Mouse (Mus musculus): ENCODE data around the gene Zg16. TPM values are rescaled to one million over a fixed set of nuclear protein-coding genes. Genes with fewer than 3 reads are reported as not detected.
"Not testable (repeated sequence)": the region's sequence is repeated elsewhere in the genome, so short reads cannot be mapped to it uniquely, and the experiment has no call there.

The Zg16 gene
- total RNA-seq, 2 experiments from 2014 or later: not detected

GRCm38 (mm10) chr7:127105551-127105950 is 18.4 kb upstream of the Zg16 start:
- no peak for DNase-seq
- intact Hi-C loops (cut with DNase I): loop anchor here (5.0 to 10.0 kb wide), 2 partner anchors 161 to 268 kb away; partner anchors contain the start of gene Asphd1

GRCm38 (mm10) chr7:127104560-127105332 is 17.6 kb upstream of the Zg16 start:
- intact Hi-C loops (cut with DNase I): loop anchor here (5.0 to 10.0 kb wide), 2 partner anchors 160 to 267 kb away; partner anchors contain the start of gene Asphd1
- DNase-seq: peak; percentile 77

- intact Hi-C loops (cut with DNase I): loop anchor here (10.0 kb wide), 1 partner anchor 159 kb away; the partner anchor contains the start of gene Asphd1
- no peak for DNase-seq
These were observed 16.8 kb upstream of the Zg16 start for GRCm38 (mm10) chr7:127103960-127104359.

GRCm38 (mm10) chr7:127102148-127102547 is 15.0 kb upstream of the Zg16 start:
- no peak for DNase-seq
- intact Hi-C loops (cut with DNase I): loop anchor here (10.0 kb wide), 1 partner anchor 157 kb away; the partner anchor contains the start of gene Asphd1

GRCm38 (mm10) chr7:127101451-127102016 is 14.4 kb upstream of the Zg16 start:
- DNase-seq: no peak
- intact Hi-C loops (cut with DNase I): loop anchor here (10.0 kb wide), 1 partner anchor 157 kb away; the partner anchor contains the start of gene Asphd1

GRCm38 (mm10) chr7:127099528-127099927 is 12.4 kb upstream of the Zg16 start:
- no peak for DNase-seq
- intact Hi-C loops (cut with DNase I): no loop called here

GRCm38 (mm10) chr7:127098950-127099349 is 11.8 kb upstream of the Zg16 start:
- DNase-seq: no peak
- intact Hi-C loops (cut with DNase I): no loop called here

- DNase-seq: no peak
- intact Hi-C loops (cut with DNase I): no loop called here
These were observed 11.4 kb upstream of the Zg16 start for GRCm38 (mm10) chr7:127098521-127098920.

- DNase-seq: no peak
- intact Hi-C loops (cut with DNase I): no loop called here
These were observed 9.3 kb upstream of the Zg16 start for GRCm38 (mm10) chr7:127096456-127096855.

- DNase-seq: no peak
- intact Hi-C loops (cut with DNase I): no loop called here
These were observed 6.8 kb upstream of the Zg16 start for GRCm38 (mm10) chr7:127093914-127094313.

GRCm38 (mm10) chr7:127091114-127091896 is 4.2 kb upstream of the Zg16 start, which contains the start of gene AI467606:
Gene AI467606, plus strand, starts transcription at chr7:127091359.
- intact Hi-C loops (cut with DNase I): no loop called here
- DNase-seq: no peak

- DNase-seq: no peak
- intact Hi-C loops (cut with DNase I): no loop called here
These were observed 3.3 kb upstream of the Zg16 start for GRCm38 (mm10) chr7:127090154-127091113.

- DNase-seq: no peak
- intact Hi-C loops (cut with DNase I): no loop called here
These were observed 2.0 kb upstream of the Zg16 start for GRCm38 (mm10) chr7:127088901-127089845.

- intact Hi-C loops (cut with DNase I): no loop called here
These were observed 955 bp upstream of the Zg16 start for GRCm38 (mm10) chr7:127088083-127088482.

GRCm38 (mm10) chr7:127085751-127086150 is 1.4 kb downstream of the Zg16 start:
- DNase-seq; intact Hi-C loops (cut with DNase I): not testable (repeated sequence)

More at GRCm38 (mm10) chr7:127088083-127088482, 955 bp upstream of the Zg16 start:
- no peak for DNase-seq

GRCm38 (mm10) chr7:127084794-127085193 is 2.3 kb downstream of the Zg16 start:
- no peak for DNase-seq
- intact Hi-C loops (cut with DNase I): no loop called here

- no peak for DNase-seq
- intact Hi-C loops (cut with DNase I): no loop called here
These were observed 3.4 kb downstream of the Zg16 start for GRCm38 (mm10) chr7:127083689-127084088.

GRCm38 (mm10) chr7:127082995-127083394 is 4.1 kb downstream of the Zg16 start:
- no peak for DNase-seq
- intact Hi-C loops (cut with DNase I): no loop called here

GRCm38 (mm10) chr7:127082271-127082670 is 4.9 kb downstream of the Zg16 start:
- intact Hi-C loops (cut with DNase I): no loop called here
- no peak for DNase-seq

Data from left cerebral cortex, postnatal 4 days (tissue).